Mouse (Mus musculus) heart, adult 11 months (tissue): ENCODE measurements around the gene Smpdl3a.

Experiments used
- DNase-seq: peaks from one replicate; pipeline ENCODE4 v3.0.0; 2022

Gene Smpdl3a

DNA sequence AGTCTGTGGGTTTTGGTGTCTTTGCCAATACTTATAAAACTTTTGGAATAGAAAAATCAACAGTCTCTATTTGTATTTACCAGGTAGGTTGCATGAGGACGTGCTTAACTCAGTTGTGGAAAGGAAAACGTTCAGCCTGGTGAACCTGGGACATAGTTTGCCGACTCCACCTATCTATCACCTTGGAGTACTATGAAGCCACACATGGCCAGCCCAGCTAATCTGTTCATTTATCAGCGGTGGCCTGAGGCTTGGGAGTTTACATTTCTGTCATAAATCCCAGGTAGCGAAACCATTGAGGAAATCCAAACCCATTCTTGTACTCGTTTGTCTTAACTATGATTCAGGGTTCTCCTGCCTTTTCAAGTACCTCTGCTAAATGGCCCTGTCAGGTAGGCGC is at the start of gene Smpdl3a:
TSS of gene Smpdl3a (plus strand) at position 318 of the 400 bp plus-strand sequence.
- no peak for DNase-seq

DNA sequence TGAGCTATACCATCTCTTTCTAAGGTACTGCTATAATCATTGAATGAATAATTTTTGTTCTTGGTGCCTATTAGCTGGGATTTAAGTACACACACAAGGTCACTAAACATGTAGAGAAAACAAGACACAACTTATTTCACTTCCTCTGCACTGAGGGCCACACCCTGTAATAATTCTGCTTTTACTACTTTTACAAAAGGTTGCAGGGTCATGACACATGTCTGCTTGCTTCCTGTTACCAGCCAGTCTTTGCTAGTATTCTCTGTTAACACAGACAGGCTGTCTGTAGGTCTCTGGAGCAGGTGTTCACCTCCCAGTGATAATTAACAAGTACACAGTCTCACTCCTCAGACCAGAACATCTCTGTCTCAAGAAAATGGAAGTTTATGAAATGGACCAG is 48.7 kb upstream of the Smpdl3a start:
- no peak for DNase-seq

GRCm38 (mm10) chr10:57747127-57747526 is 47.0 kb upstream of the Smpdl3a start:
- DNase-seq = no peak

DNA sequence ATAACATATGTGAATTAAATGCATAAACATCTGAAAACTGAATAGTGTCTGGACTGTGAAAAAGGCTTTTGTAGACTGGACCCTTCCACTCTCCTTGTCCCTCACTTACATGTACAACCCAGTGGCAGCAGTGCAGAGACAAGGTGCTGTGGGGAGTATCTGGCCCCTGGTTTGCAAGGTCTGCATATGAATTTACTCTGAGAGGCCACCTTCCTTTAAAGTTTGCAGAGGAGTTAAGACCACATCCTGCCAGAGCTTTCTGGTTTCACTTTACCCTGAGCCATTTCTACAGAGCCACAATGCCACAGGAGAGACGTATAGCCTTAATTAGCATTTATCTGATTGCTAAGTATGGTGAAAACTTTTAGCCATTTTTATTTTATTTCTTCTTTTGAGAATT is 40.8 kb upstream of the Smpdl3a start:
- DNase-seq = no peak

DNA sequence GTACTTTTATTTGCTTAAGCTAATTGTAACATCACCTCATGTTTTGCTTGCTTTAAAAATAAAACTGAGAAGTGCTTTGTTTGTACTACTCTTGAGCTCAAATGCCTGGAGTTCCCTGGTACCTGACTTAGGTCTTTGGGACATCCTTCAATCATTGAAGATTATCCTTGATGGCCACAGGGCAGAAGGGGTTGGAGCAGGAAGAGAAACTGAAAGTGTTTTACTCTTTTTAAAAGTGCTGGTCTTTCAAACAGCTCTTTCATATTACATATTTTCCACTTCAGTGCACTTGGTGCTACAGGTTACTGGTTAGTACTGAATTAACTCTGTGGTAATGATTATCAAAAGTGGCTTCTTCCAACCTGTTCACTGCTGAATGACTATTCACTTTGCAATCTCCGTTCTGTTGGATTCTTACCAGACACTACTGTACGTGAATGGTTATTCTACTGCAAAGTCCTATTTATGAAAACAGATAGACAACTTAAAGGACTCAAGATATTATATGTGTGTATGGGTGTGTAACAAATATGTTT is 38.9 kb upstream of the Smpdl3a start:
- DNase-seq = no peak

DNA sequence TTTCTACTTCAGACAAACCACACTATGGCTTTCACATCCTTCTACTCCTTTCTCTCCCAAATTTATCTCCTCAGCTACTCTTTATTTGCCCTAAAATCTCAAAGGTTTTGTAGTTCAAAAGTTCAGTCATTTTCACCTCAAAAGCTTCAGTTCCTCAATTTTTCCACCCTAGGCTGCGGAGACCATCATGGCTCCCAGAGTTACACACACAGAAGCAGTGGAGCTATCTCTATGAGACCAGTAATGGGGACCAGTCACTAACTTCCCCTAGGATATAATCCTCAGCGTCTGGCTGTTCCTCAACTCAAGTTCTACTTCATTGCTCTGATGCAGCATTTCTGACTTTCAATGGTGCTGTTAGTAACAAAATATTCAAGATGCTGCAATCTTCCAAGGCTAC is 35.1 kb upstream of the Smpdl3a start:
- no peak for DNase-seq

DNA sequence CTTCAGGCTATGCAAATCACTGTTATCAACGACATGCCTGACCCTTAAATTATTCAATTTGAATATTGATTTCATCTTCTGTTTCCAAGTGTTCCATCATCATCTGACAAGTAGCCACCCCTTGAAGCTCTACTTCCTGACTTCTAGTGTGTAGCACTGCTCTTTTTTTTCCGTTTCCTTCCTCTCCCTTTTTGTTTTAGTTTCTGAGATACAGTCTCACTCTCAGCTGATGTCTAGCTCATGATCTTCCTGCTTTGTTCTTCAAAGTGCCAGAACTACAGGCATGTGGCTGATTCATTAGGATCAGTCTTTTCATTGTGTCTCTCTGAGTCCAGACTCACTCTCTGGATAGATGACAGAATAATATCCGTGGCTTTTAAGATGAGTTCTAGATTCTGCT is 33.4 kb upstream of the Smpdl3a start:
- DNase-seq = no peak

GRCm38 (mm10) chr10:57763044-57763443 is 31.1 kb upstream of the Smpdl3a start:
- peak; percentile 23 for DNase-seq

GRCm38 (mm10) chr10:57783289-57784130 is 10.6 kb upstream of the Smpdl3a start:
- DNase-seq = no peak

GRCm38 (mm10) chr10:57784131-57784875 is 9.8 kb upstream of the Smpdl3a start:
- peak; percentile 93 for DNase-seq

DNA sequence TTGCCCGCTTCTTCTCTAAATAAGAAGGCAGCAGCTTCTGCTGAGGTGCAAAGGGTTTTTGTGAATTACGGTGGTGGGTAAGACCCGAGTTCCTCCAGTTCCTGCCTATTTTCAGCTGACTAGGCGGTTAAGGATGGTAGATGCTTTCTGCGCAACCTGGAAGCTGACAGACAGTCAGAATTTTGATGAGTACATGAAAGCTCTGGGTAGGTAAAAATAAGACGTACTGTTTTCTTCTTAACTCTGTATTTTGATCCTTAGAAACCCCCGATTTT is 9.3 kb upstream of the Smpdl3a start, which contains the start of gene Fabp7:
TSS of gene Fabp7 (plus strand) at position 6 of the 275 bp plus-strand sequence.
- DNase-seq = no peak

GRCm38 (mm10) chr10:57785552-57785951 is 8.6 kb upstream of the Smpdl3a start:
- DNase-seq = no peak

GRCm38 (mm10) chr10:57792957-57793356 is 1.2 kb upstream of the Smpdl3a start:
- DNase-seq = no peak

DNA sequence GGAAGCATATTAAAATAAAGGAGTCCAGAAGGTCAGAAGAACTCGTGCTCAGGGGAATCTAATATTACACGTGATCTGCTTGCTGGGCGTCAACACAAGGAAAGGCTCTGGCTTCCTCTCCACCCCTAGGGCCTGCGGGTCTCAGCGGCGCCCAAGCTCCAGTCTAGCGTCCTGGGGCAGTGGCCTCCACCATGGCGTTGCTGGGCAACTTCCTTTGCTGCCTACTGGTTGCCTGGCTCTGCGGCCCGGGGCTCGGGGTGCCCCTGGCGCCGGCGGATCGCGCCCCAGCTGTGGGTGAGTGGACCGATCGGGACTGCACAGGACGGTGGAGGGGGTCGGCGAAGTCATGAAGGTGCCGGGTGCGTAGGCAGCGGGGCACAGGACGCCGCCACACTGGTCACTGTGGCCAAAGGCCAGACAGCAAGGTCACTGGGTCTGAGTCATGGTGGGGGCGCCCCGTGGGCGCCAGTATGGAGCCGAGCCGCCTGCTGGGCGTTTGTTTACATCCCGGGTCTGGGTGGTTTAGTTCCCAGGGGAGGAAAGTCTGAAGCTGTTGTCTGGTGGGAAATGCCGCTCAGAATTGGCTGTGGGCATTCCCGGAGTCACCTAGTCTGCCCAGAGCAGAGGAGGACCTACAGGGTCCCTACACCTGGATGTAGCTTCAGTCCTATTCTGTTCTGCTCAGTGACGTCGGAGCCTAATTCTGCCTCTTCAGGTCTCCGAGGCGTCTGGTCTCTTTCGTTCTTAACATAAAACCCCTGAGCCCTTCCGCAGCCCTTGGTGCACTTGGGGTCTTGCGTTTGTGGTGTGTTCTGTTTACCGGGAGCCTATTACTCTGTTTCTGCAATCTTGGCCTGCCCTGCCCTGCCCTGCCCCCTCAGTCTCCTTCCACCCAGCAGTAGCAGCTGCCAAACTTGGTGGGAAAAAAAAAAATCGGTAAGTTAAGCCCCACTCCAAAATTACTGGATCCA is 641 bp downstream of the Smpdl3a start:
- DNase-seq = peak; percentile 98

DNA sequence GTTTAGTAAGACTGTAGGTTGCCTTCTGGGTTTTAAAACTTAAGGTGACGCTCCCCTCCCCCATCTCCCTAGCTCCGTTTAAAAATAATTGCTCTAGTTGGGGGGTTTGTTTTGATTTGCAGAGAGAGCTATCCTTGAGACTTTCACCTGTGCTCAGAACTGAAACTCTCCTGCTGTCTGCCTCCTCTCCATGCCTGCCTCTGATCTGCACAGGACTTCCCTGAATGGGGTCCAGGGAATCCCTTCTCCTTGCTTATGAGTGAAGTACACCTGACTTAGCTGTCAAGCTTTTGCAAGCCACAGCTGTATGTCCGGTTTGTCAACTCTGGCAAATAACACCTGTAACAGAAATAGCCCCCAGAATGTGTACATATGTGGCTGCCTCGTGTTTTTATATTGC is 1.4 kb downstream of the Smpdl3a start:
- no peak for DNase-seq

DNA sequence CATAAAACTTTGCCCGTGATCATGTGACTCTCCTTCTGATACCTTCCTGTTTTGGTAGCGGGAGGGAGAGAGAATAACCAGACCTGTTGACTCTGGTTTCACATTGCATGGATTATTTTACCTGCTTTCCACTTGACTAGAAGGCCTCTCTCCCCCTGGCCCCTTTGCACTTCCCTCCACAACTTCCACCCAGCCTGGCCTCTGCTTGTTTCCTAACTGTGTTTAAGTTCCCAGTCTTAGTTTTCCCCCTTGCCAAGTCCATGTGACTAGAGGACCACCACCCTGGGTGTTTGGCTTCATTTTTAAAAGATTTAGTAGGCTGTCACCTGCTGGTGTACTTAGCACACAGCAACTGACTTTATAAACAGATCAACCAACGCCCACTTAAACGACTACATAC is 1.9 kb downstream of the Smpdl3a start:
- DNase-seq = peak; percentile 84

GRCm38 (mm10) chr10:57799486-57799885 is 5.4 kb downstream of the Smpdl3a start:
- no peak for DNase-seq

GRCm38 (mm10) chr10:57807754-57808153 is 13.6 kb downstream of the Smpdl3a start:
- DNase-seq = no peak

DNA sequence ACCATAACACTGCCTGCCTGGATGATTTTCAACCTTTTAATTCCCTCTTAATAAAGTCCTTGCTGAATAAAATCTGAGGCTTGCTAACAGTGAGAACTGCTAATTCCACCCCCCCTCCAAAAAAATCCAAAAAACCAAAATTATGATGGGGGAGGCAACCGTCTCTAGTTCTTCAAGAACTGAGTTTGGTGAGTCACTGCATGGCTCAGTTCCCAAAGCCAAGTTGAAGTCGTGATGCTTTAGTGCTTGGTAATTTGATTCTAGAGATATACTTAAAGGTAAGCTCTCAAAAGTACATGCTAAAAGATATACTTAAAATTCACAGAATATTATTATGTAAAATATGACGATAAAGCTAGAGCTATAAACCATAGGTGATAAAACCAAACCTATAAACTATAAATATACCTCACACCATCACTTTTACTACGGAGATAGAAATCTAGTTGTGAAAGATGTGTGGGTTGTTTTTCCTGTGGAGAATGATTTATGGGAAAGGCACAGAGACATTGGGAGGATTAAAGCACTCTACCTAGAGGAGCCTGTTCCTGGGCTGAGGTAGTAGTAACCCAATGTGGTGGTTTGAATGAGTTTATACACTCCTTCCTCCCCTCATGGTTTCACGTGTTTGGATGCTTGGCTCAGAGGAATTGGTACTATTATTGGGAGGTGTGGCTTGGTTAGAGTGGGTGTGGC is 18.2 kb downstream of the Smpdl3a start:
- peak; percentile 86 for DNase-seq

GRCm38 (mm10) chr10:57814295-57814694 is 20.2 kb downstream of the Smpdl3a start:
- DNase-seq = no peak

GRCm38 (mm10) chr10:57815869-57816268 is 21.7 kb downstream of the Smpdl3a start:
- no peak for DNase-seq

- DNase-seq = no peak
Observed at GRCm38 (mm10) chr10:57819209-57819608, 25.1 kb downstream of the Smpdl3a start.
